Mouse (Mus musculus): ENCODE results near the gene Rsf1.

The Rsf1 gene

DNA sequence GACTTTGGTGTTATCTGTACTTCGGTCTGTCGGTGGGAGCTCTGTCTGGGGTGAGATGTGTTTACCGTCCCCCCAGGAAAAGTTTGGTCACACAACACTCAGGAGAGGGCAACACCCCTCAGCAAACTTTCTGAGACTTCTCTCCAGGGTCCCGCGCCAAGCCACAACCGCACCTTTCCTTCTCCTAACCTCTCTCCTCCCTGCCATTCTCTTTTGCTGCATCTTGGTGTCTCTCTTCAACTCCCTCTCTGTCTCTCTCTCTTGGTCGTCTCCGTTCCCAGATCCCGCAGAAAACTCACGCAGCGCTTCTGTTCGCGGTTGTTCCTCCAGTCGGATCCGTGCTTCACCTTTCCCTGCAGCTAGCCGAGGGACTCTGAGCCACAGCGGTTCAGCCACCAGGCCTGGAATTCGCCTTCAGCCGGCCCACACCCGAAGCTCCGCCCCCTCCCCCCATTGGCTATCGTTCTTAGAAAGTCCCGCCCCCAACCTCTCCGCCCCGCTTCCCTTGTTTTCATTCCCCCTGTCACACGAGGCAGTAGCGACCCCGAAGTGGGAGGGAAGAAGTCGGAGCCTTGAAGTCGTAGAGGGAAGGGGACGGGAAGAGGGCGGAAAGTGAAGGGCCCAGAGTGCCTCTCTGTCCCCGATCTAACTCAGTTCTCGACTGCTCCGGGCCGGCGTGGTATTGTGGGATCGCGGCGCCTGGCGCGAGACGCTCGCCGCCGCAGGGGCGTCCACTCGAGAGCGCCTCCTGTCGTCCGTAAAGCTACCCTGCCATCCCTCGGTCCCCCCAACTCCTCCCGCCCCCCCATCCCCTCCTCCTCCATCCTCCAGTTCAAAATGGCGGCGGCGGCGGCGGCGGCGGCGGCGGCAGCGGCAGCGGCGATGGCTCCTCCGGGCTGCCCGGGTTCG is at the start of gene Rsf1, which contains the start of gene Aamdc:
Gene Rsf1 (plus strand): TSS at position 823 of the 909 bp plus-strand sequence.
Gene Aamdc (minus strand): TSS at position 431 of the 909 bp plus-strand sequence.
- peak; percentile 97 for DNase-seq (ENCODE audit: low read depth, low spot score)

DNA sequence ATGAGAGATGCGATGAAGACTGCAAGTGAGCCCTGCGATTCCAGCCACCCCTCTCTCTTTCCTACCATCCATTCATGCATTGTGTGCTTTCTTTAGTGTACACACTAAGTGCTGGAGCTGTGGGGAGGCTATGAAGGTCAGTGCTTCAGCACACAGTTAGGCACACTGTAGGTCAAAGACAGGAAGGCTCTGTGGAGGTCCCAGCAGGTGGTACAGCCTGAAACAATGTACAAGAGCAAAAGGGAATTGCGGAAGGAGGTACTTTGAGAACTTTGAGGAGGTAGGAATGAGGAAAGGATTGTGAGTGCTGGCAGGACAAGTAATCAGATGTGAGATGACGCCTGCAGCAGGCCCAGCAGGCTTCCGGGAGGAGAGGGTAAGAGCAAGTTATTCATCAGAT is 44.2 kb upstream of the Rsf1 start:
- no peak for DNase-seq (ENCODE audit: low read depth, low spot score)

DNA sequence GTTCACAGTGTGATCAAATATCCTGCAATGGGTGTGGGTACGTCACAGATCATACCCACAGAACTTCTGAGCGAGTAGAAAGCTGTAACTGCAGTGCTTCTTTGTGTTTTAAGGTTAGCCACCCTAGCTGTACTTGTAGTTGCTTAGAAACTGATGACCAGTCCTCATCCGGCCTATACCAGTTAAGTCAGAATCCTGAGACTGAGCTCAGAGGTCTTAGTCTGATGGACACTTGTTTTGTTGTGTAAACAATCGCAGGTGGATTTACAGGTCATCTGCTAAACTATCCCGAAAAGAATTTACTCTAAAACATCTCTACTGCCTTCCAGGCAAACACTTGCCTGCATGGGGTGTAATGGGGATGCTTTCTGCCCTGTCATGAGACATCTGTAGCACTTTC is 43.1 kb upstream of the Rsf1 start:
- no peak for DNase-seq (ENCODE audit: low read depth, low spot score)

DNA sequence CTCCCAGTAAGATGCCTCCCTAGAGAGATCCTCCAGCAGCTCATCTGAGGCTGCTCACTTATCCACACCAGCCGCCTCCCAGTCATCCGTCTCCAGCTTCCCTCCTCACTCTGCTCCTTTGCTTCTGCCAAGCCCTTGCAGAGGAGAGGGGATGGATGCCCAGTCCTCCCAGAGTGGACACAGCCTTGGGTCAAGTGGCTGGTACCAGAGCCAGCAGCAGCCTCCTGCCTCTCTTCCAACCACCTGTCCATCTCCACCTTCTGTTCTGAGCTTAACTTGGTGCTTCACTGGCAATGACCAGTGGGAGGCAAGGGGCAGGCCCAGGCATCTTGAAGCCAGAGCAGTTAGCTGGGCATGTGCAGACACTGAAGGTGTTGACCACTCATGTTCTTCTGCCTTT is 33.2 kb upstream of the Rsf1 start:
- peak; percentile 74 for DNase-seq (ENCODE audit: low read depth, low spot score)

DNA sequence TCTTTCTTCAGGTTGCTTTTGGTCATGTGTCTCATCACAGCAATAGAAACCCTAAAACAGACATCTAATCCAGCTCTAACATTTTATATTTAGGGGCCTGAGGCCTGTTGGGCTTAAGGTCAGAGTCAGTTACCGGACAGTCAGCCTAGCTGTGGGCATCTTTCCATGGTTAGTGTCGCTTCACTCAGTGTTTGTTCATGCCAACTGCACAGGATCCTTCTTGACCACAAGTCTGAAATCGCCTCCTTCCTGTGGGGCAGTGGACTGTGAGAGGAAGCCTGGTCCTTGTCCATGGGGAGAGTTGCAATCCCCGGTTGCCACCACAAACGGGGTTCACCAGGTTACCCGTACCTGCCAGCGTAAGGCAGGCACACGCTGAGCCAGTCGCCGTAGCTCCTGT is 30.4 kb upstream of the Rsf1 start:
- peak; percentile 70 for DNase-seq (ENCODE audit: low read depth, low spot score)

DNA sequence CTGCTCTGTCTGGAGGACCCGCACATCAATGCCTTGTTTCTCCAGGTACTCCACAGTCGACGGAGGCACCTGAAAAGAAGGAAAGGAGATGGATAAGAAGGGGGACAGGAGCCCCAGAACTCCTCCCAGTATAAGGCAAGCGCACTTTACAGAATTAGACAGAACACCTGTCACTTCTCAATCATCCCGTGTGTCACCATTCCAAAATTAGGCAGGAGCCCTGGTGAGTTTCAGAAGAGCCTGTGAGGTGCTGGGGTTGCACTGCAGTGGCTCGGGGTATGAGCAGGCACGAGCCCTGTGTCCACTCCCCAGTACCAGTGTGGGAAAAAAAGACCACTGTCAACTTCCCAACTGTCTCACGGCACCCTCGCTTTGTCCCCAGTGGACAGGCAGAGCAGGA is 29.0 kb upstream of the Rsf1 start:
- peak; percentile 81 for DNase-seq (ENCODE audit: low read depth, low spot score)

DNA sequence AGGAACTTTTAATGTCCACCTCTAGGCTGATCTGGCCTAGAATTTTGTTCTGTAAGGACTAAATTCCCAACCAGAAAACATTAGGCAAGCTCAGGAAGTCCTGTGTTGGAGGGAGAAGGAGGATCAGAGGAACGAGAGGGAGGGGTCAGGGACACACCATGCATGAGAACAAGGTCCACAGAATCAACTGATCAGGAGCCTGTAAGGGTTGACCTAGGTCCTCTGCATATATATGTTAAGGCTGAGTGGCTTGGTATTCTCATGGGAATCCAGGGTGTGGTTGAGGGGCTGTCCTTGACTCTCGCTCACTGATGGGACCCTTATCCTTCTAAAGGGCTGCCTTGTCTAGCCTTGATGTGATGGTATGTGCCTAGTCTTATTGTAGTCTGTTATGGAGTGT is 16.1 kb upstream of the Rsf1 start:
- no peak for DNase-seq (ENCODE audit: low read depth, low spot score)

DNA sequence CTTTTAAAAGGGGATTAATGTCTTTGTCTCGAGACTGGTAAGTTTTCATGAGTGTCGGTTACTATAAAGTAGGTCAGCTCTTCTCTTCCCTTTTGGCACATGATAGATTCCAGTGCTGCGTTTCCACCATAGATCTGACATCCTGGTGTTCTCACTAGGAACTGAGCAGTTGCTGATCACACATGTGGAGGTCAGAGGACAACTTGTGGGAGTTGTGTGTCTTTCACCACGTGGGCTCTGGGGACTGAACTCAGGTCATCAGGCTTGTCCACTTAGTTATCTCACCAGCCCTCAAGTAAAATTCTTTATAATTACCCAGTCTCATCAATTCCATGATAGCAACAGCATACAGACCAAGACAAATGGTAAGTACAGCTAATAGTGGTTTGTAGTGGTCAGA is 10.3 kb upstream of the Rsf1 start:
- no peak for DNase-seq (ENCODE audit: low read depth, low spot score)

DNA sequence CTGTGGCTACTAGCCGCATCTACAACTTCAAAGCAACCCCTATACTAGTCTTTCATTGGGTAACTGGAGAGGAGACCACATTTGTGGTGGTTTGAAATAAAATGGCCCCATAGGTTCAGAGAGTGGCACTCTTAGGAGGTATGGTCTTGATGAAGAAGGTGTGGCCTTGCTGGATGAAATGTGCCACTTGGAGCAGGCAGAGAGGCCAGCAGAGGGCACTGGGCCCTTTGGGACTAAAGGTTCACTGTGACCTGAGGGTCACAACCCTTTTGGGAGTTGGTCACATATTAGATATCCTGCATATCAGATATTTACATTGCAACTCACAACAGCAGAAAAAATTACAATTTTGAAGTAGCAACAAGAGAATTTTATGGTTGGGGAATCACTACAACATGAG is 9.3 kb upstream of the Rsf1 start:
- DNase-seq (ENCODE audit: low read depth, low spot score), result no peak

DNA sequence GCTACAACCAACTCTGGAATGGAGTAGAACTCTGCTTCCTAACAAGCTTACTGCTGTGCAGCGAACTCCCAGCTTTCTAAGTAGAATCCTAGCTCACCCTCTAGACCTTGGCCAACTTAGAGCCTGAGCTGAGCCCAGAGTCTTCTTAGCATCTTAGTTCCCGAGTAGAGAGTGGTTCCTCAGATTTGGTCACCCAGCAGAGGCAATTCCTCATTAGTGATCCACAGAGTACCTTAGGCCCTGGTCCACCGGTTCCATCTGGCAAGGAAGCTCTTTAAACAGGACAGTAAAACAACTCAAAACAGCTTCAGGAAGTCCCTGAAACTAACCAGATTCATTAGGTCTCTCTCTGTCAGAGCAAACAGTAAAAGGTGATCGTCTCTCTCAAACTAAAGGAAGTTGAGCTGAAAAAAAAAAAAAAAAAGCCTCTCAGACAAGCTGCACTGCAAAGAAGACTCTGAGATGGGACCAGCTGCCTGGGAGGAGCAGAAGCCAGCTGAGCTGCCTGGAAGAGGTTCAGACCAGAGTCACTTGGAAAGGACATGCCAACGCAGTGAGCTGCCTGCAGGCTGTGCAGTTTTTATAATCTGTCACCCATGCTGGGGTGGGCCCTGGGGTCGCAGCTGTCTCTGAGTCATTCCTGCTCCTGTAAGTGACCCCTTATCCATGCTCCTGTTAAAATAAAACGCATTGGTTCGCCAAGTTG is 1.2 kb upstream of the Rsf1 start:
- DNase-seq (ENCODE audit: low read depth, low spot score), result peak; percentile 80

DNA sequence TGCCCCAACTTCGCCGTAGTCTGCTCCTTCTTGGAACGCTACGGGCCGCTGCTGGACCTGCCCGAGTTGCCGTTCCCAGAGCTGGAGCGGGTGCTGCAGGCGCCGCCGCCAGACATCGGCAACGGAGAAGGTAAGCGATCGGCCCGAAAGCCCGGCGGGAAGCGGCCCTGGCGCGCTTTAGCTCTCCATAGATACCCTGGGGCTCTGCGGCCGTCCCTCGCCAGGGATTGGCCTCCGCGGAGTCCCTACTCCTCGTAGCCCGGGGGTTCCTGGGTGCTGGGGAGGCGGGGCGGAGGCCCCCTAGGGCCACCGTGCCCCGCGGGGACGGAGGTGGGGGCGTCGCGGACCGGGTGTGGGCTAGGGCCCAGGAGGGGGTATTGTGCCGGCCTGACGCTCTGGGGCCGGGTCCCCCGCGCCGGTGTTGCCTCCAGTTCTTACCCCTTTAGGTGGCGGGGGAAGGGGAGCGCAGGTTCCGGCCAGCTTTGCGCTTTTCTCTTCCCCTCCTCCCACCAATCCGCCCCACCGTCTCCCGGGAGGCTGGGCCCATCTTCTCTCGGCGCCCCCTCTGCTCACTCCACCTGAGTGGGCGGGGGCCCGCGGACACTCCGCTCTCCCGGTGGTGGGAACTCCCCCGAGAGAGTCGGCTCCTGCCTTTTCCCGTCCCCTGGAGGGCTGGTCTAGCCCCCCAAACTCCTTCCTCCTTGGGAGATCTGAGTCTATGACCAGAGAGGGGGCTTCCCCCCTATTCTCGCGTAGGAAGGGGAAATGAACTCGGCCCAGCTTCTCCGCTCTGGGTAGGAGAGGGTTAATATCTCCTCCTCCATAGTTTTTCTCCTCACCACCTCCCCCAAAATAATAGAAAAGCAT is 520 bp downstream of the Rsf1 start:
- DNase-seq (ENCODE audit: low read depth, low spot score), result peak; percentile 20

DNA sequence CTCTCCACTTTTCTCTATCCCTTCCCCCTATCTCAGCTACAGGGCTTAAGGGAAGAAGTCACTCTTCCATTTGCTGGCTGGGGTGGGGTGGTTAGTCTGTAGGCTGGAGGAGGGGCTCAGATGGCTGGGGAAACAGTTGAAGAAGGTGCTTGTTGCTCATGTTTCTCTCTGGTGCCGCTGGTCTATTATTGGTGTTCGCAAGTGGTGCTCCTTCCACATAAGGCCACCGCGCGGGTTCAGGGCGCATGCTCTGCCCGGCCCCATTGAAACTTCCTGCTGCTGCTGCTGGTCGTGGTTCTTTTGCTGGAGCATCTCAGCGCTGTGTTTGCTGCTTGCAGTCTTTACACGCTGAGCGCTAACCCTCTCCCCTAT is 1.1 kb downstream of the Rsf1 start:
- DNase-seq (ENCODE audit: low read depth, low spot score), result peak; percentile 79

DNA sequence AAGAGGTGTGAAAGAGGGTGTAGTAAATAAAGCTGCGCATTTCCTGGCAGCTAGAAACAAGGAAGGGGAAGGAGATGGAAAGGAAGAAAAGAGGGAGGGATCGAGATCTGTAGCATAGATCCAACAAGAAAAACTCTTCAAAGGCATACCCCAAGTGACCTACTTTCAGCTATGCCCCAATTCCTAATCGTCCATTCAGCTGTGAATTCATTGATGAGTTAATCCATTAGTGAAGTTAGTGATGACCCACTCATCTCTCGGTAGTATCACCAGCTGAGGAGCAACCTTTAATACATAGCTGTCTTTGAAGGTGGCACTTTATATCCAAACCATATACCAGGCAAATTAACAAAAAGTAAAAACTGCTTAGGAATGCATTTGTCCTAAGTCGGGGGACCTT is 8.8 kb downstream of the Rsf1 start:
- no peak for DNase-seq (ENCODE audit: low read depth, low spot score)

DNA sequence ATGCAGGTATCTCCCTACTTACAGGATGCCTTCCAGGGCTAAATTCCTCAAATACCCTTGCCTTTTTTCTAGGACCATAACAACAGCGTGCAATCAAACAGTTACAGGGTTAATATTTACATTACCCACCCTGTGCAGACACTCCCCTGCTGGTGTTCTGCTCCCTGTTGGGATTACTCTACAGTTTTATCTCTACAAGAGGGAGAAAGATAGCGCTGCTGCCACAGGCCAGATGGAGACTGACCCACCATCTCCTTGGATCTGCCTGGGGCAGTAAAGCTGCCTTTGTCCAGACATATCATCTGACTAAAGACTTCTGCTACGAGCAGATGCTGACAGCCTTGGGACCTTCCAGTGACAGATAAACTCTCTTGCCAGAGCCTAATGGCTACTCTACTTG is 10.8 kb downstream of the Rsf1 start:
- no peak for DNase-seq (ENCODE audit: low read depth, low spot score)

DNA sequence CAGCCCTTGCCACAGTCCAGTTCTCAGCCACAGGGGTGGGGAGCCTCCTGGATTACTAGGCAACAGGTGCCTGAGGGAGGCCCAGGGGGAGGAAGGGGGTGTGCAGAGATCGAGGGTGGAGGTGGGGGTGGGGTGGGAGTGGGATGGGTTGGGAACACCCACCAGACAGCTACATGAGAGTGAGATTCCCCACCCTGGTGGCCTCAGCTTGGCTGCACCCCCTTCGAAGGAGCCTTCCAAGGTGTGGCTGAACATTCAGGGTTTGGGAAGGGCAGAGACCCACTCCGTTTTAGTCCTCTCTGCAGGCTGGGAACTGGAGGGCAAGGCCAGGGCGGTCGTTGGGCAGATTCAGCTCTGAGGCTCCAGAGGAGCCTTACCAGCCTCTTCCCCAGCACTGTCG is 11.6 kb downstream of the Rsf1 start:
- no peak for DNase-seq (ENCODE audit: low read depth, low spot score)

DNA sequence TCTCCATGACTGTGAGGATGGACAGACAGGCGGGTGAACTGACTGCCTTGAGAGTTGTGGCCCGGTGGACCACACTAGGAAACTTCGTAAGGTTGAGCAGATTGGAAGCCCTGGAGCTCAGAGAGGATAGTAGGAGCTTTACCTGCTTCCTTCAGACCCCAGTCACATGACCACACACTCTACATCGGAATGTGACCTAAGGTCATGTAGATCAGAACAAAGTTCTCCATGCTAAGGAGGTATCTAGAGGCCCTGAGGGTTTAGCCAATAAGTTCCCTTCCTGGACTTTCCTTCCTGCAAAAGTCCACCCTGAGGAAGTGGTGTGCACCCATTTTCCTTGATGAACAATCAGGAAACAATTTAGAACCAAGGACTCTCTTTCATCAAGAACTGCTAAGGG is 12.7 kb downstream of the Rsf1 start:
- DNase-seq (ENCODE audit: low read depth, low spot score), result no peak

DNA sequence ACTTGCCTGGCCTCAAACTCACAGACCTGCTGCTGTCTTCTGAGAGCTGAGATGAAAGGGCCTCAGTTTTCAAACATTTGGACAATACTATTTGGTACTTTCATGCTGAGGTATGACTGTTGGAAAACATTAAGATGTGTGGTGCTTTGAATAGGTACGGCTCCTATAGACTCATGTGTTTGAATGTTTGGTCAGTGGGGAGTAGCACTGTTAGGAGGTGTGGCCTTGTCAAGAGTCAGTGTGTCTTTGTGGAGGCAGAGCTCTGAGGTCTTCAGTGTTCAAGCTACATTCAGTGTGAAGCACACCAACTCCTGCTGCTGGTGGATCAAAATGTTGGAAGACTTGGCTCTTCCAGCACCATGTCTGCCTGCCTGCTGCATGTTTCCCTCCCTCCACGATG is 13.8 kb downstream of the Rsf1 start:
- no peak for DNase-seq (ENCODE audit: low read depth, low spot score)

DNA sequence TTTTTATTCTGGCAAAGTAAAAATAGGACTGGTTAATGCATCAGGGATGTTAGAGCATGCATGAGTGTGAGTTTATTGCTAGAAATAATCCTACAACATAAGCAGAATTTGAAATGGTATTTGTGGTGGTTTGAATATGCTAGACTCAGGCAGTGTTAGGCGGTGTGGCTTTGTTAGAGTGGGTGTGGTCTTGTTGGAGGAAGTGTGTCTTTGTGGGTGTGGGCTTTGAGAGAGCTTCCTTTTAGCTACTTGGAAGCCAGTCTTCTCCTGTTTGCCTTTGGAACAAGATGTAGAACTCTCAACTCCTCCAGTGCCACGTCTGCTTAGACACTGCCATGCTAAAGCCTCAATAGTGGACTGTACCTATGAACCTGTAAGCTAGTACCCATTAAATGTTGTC is 18.9 kb downstream of the Rsf1 start:
- no peak for DNase-seq (ENCODE audit: low read depth, low spot score)

DNA sequence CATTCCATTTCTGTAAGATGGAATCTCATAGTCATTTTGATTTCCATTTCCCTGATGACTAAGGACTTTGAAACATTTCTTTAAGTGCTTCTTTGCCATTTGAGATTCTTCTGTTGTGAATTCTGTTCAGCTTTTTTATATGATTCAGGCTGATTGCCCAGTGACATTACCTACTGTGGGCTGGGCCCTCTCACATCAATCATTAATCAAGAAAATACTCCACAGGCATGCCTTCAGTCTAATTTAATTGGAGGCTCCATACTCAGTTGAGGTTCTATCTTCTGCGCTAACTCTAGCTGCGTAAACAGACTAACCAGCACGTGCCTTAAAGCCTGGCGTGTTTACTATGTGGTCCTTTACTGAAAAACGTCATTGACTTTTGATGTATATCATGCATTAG is 41.7 kb downstream of the Rsf1 start:
- no peak for DNase-seq (ENCODE audit: low read depth, low spot score)

DNA sequence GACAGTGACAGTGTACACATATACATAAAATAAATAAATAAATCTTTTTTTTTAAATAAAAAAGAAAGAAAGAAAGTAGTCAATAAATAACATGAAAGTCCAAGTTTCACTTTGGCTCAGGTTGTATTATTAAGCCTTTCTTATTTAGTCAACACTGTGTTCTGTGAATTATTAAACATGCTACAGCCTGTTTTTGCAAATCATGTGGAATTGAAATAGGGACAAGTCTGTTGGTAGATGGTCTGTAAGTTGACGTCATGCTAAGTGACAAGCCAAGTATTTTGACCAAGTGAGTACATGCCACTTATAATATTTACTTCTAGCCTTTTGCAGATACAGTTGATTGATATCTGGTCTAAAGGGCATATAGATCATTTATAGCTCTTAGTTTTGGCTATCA is 43.0 kb downstream of the Rsf1 start:
- no peak for DNase-seq (ENCODE audit: low read depth, low spot score)

DNA sequence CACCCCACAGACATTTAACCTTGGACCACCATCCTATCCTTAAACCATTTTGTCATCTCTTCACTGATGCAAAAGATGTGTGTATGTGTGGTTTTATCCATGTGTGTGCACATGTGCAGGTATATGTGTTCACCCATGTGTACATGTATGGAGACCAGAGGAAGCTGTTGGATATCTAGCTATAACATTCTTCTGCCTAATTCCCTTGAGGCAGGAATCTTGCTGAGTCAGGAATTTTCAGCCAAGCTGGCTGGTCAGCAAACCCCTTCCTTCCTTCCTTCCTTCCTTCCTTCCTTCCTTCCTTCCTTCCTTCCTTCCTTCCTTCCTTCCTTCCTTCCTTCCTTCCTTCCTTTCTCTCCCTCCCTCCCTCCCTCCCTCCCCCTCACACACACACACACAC is 43.7 kb downstream of the Rsf1 start:
- no peak for DNase-seq (ENCODE audit: low read depth, low spot score)

DNA sequence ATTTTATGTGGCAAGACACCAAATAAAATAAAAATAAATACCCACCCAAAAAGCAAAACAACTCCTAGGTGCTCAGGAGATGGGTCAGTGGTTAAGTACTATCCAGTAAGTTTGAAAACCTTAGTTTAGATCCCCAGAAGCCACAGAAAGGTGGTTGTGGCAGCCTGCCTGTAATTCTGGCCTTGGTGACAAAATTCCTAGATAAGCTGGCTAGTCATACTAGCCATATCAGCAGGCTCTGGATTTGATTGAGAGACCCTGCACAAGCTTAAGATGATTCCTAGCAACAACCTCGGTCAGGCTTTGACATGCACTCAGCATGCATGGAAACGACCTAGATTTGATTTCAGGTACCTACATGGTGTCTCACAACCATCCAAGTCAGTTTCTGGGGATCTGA is 49.7 kb downstream of the Rsf1 start:
- no peak for DNase-seq (ENCODE audit: low read depth, low spot score)

Data from skeletal muscle tissue, adult 2 months (tissue).